8 mouse cellular contexts compared by ENCODE assay signal in genomic region chr13:95960477-95961185, GRCm38 (mm10).
DNase-seq lines count a peak whose midpoint lies in the region; ATAC-seq lines count a peak whose summit lies in the region.

No protein-coding gene starts in this region.

- peak overlapping the region; percentile 64 for H3K9ac ChIP-seq in hindbrain, embryonic 13.5 days

- H3K27ac ChIP-seq in hindbrain, embryonic 13.5 days: no peak overlapping the region; the same call in 1 of the 2 replicates

- no peak for ATAC-seq in erythroblast, adult 5-6 weeks (replicated peaks; ENCODE audit: low FRiP score, poor library complexity, severe bottlenecking)
- ATAC-seq in hindbrain, embryonic 13.5 days (ENCODE audit: low FRiP score): 0 out of 2 replicates have a peak, but pooled peaks have one; percentile 2
- peak; percentile 45 for ATAC-seq in megakaryocyte, adult 5-6 weeks (ENCODE audit: poor library complexity, severe bottlenecking)

- no peaks in the 10 kb centered on the region for H3K9me3 ChIP-seq in erythroblast, embryonic 14.5 days (ENCODE audit: control insufficient read depth, low read length)
- no peaks in the 10 kb centered on the region for H3K9me3 ChIP-seq in hindbrain, embryonic 13.5 days

- peak; percentile 24 for DNase-seq in R1 (ENCODE audit: low read depth, low spot score)
- DNase-seq in thymus, postnatal 10 days (ENCODE audit: low spot score in 2 of 2): peak; percentile 57 to 60
- no peak for DNase-seq in cerebellum, postnatal 36 days
- DNase-seq in kidney, adult 11 months: no peak

- peak overlapping the region; percentile 54 for H3K4me3 ChIP-seq in erythroblast, embryonic 14.5 days (replicated peaks)
- H3K4me3 ChIP-seq in hindbrain, embryonic 13.5 days: peak overlapping the region; percentile 32

- peak overlapping the region; percentile 58 for H3K4me2 ChIP-seq in hindbrain, embryonic 13.5 days

- H3K27me3 ChIP-seq in erythroblast, embryonic 14.5 days (ENCODE audit: control insufficient read depth): peaks cover 3% of the 10 kb centered on the region
- no peaks in the 10 kb centered on the region for H3K27me3 ChIP-seq in hindbrain, embryonic 13.5 days

- WGBS in hindbrain, embryonic 13.5 days: 9% methylated on average over 10 of the region's 10 CpGs

- peaks cover 86% of the 10 kb centered on the region for H3K4me1 ChIP-seq in erythroblast, embryonic 14.5 days (ENCODE audit: control insufficient read depth)
- peaks cover 46% of the 10 kb centered on the region for H3K4me1 ChIP-seq in hindbrain, embryonic 13.5 days (replicated peaks)

- H3K36me3 ChIP-seq in erythroblast, embryonic 14.5 days (ENCODE audit: control insufficient read depth): no peaks in the 10 kb centered on the region
- no peaks in the 10 kb centered on the region for H3K36me3 ChIP-seq in hindbrain, embryonic 13.5 days

Comparison
In these comparisons a context has a peak if more than half of its experiments do, and no peak if none do; other contexts are left out.
1. DNase-seq: peak in R1 (single experiment) and thymus, postnatal 10 days (2 of 2); none in cerebellum, postnatal 36 days (0 of 2) and kidney, adult 11 months (single experiment).